Mouse (Mus musculus) midbrain, embryonic 12.5 days (tissue): ENCODE measurements around the gene Zfp280c. TPM values are rescaled to one million over a fixed set of nuclear protein-coding genes. Genes with fewer than 3 reads are reported as not detected.

Source experiments
- microRNA-seq: library from miRNA; unstranded; fragments of <30 nt; microRNA quantifications from one replicate; pipeline ENCODE4, GENCODE M21; 2017
- polyA plus RNA-seq: library from polyadenylated mRNA; unstranded; fragments of >200 nt; fragmentation: Nextera tagmentation; extraction: Ambion mirVana; gene quantifications from 2 replicates; pipeline ENCODE4 v1.2.1, GENCODE M21; 2016

Gene Zfp280c
- polyA plus RNA-seq, 1 experiment from 2014 or later: 18.3 TPM

Small RNA genes lying within 50 kb of the gene (microRNA-seq; reads per million reads assigned to microRNA genes)
- not detected for gene Gm27828

Other genes with a start within 250 kb of the Zfp280c start
- 1.6 and 1.8 TPM in 2 replicates for gene Elf4, start 131.4 kb downstream of the Zfp280c start, polyA plus RNA-seq
- gene Aifm1, start 80.9 kb downstream of the Zfp280c start, polyA plus RNA-seq: 61.8 and 63.2 TPM in 2 replicates
- 39.2 and 45.0 TPM in 2 replicates for gene Rab33a, start 75.2 kb downstream of the Zfp280c start, polyA plus RNA-seq
- gene Slc25a14, start 28.9 kb upstream of the Zfp280c start, polyA plus RNA-seq: 27.4 and 30.2 TPM in 2 replicates
- not detected in 2 replicates for gene Gpr119, start 80.0 kb upstream of the Zfp280c start, polyA plus RNA-seq
- gene Rbmx2, start 100.5 kb upstream of the Zfp280c start, polyA plus RNA-seq: 23.7 and 26.7 TPM in 2 replicates